Mouse (Mus musculus): Measurements from ENCODE around the gene Plcb3.
"Not testable (repeated sequence)": the region's sequence is repeated elsewhere in the genome, so short reads cannot be mapped to it uniquely, and the experiment has no call there.

The Plcb3 gene

DNA sequence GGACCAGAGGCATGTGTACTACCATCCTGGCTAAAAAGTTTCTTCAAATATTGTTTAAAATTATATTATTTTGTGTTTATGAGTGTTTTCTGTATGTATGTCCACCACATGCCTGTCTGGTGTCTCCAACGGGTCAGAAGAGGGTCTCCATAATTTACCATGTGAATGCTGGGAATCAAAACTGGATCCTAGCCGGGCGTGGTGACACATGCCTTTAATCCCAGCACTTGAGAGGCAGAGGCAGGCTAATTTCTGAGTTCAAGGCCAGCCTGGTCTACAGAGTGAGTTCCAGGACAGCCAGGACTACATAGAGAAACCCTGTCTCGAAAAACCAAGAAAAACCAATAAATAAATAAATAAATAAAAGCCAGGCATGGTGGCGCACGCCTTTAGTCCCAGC is 14.9 kb upstream of the Plcb3 start:
- DNase-seq (ENCODE audit: extremely low spot score, low read depth, low spot score) = not testable (repeated sequence)

DNA sequence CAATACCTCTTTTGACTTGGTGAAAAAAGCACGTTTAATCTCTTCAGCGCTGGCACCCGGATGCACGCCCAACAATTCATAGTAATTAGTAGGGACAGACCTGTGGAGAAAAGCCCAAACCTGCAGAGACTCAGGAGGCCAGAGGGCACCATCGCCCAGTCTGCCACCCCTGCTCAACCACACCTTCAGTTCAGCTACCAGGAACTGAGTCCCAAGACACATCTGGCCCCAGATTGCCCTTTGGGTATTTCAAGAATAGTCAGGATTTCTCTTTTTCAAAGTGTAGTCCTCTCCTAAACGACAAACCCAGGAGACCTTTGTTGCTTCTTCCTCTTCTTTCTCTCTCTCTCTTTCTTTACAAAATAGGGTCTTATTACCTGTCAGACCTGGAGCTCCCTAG is 14.4 kb upstream of the Plcb3 start:
- DNase-seq (ENCODE audit: extremely low spot score, low read depth, low spot score) = no peak

DNA sequence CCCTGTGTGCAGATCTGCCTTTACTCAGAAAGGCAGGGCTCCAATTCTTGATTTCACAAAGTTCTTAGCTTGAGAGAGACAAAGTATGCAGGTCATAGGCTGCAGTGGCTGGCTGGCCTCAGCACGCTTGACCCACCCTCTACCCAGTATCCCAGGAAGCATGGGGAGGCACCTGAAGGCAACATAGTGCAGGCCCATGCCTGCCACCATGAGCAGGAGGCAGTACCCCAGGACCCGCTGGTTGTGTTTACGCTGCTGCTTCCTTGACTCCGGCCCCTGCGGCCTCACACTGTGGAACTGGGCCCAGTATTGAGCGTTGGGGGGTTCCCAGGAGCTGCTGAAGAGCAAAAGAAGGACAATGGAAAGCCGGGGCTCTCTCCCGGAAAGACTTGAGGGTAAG is 13.0 kb upstream of the Plcb3 start:
- DNase-seq (ENCODE audit: extremely low spot score, low read depth, low spot score) = no peak

DNA sequence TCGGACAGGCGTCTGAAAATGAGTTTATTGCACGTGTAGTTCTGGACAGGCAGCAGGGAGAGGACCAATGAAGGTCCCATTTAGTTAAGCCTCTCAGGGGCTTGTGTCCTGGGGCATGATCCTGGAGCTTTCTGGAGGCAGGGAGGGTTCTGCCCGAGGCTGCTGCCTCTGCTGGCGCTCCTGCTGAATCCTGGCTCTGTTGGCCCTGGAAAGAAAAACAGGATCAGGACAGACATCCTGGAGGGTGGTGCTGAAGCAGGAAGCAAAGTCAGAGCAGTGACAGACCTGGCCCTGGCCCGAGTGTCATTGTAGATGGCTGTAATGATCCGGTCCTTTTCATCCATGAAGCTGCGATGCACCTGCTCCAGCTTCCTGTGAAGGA is 11.6 kb upstream of the Plcb3 start:
- DNase-seq (ENCODE audit: extremely low spot score, low read depth, low spot score) = no peak

DNA sequence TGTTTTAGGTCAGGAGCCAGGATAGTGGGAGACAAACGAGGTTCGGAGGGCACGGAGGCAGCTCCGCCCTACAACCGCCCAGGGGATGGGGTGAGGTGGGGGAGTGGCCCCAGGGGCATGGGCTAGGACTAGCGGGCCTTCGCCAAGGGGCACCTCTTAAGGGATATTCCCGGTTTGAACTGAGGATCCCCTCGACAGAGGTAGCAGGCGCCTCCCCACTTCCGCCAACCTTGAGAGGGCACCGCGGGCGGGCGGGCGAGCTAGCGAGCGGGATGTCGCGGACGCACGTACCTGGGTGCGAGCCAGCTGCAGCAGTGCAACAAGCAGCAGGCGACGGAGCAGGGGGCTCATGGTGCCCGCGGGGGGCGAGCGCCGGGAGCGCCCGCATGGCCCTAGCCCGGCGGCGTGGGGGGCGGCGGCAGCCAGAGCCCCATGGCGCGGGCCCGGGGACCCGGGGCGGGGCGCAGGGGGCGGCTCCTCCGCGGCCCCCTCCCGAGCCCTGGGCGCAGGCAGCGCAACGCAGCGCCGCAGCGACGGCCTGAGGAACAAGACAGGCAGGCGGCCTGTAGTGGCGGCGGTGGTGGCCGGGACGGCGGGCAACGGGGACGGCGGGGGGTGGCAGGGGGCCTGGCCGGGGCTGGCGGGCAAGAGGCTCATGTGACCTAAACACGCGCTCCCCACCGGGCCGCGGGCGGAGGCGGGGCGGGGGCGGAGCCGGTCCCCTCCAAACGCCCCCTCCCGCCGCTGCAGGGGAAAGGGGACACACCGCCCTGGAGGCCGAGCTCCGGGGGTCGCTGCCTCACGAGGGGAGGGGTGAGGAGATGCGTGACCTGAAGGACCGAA is 11.0 kb upstream of the Plcb3 start, which contains the start of gene Vegfb:
Gene Vegfb, minus strand, starts transcription at position 591 of the 843 bp plus-strand sequence.
- no peak for DNase-seq (ENCODE audit: extremely low spot score, low read depth, low spot score)

DNA sequence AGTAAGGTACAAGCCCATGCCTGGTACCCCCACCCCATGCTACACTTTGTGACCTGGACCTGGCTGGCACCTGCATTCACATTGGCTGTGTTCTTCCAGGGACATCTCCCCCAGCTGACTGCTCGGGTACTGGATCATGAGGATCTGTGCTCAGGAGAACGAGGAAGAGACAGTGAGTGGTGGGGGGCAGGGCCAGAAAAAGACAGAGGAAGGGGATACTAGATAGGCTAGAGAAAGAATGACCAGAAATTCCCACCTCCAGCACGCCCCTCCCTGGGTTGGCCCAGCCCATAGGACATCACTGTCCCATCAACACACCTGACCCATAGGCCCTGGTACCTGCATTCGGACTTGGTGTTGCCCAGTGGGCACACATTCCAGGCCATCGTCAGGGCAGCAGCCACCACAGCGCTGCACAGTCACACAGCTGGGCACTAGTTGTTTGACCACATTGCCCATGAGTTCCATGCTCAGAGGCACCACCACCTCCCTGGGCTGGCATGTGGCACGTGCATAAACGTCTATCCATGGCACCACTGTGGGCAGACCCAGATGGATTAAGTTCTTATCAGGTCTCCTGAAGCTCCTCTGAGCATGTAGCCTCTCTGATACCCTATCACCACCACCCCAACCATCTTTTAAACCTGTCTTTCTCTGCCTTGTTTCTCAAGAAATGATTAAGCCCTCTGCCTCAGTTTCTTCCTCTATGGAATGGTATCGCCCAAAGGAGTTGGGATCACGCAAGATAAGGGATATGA is 9.9 kb upstream of the Plcb3 start:
- DNase-seq (ENCODE audit: extremely low spot score, low read depth, low spot score) = no peak

DNA sequence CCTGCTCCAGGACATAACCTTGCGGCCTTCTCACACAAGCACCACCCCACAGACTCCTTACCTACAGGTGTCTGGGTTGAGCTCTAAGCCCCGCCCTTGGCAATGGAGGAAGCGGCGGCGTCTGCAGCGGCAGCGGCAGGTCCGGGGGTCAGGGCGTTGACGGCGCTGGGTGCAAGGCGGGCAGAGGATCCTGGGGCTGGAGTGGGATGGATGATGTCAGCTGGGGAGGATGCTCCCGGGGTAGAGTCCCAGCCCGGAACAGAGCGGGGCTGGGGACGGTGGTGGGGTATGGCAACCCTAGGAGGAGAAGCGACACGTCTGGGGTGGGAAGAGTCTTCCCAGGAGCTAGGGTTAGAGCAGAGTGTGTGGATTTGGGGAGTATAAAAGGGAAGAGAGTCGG is 9.0 kb upstream of the Plcb3 start:
- DNase-seq (ENCODE audit: extremely low spot score, low read depth, low spot score) = no peak

DNA sequence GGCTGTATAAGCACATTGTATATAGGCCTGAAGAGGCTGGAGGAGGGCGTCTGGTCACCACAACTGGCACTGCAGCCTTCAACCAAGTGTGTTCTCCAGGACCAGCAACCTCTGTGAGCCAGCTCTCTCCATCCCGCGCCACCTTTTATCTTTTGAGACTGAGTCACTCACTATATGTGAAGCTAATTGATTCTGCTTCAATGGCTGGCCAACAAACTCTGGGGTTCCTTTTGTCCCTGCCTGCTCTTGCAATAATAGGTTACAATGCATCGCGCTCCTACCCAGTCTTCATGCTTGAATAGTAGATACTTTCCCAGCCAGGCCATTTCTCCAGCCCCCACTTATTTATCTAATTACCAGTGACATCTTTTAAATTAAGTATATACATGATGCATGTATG is 7.4 kb upstream of the Plcb3 start:
- DNase-seq (ENCODE audit: extremely low spot score, low read depth, low spot score) = no peak

DNA sequence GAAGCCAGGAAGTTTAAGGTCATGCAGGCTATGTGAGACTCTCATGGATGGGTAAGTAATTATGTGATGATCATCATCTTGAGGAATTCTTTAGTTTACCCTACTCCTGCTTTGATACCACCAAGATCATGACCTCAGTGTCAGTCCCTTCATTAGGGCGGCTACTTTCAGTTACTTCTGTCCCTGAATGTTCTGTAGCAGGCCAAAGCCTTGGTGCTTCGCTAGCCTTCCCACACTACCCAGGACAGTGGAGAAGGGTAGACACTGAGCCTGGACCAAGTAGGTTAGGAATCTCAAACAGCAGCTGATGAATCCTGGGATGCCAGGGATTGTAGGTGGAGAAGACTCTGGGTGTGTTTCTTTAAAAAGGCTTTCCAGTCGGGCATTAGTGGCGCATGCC is 5.2 kb upstream of the Plcb3 start:
- DNase-seq (ENCODE audit: extremely low spot score, low read depth, low spot score) = no peak

DNA sequence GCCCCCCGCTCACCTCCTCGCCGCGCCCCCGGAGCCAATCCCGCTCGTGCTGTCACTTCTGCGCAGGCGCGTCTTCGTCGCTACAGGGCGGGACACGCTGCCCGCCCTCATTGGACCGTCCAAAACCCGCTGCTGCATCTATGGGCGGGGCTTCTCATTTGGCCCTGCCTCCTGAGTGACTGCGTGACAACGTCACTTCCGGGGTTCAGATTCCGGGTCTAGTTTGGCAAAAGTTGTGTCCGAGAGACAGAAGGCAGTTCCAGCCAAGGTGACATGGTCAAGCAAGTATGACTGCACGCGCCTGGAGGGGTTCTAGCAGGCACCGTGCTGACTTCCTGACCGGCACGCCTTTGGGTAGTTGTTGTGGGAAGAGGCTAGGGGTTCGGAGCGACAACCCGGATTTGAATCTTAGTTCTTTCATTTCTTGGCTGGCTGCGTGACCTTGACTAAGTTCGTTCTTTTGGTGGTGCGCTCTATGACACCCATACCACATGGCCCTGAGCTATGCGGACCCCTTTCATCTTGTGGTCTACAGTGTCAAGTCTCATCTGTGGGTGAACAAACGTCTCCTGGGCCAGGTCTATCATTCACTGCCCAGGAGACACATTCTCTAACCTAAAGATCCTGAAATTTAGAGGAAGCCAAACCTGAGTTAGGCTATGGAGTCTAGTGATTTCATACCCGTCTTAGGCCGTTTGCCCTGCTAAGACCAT is 4.3 kb upstream of the Plcb3 start, which contains the start of gene Fkbp2:
Gene Fkbp2, minus strand, starts transcription at position 121 of the 713 bp plus-strand sequence.
- DNase-seq (ENCODE audit: extremely low spot score, low read depth, low spot score) = peak; percentile 96

DNA sequence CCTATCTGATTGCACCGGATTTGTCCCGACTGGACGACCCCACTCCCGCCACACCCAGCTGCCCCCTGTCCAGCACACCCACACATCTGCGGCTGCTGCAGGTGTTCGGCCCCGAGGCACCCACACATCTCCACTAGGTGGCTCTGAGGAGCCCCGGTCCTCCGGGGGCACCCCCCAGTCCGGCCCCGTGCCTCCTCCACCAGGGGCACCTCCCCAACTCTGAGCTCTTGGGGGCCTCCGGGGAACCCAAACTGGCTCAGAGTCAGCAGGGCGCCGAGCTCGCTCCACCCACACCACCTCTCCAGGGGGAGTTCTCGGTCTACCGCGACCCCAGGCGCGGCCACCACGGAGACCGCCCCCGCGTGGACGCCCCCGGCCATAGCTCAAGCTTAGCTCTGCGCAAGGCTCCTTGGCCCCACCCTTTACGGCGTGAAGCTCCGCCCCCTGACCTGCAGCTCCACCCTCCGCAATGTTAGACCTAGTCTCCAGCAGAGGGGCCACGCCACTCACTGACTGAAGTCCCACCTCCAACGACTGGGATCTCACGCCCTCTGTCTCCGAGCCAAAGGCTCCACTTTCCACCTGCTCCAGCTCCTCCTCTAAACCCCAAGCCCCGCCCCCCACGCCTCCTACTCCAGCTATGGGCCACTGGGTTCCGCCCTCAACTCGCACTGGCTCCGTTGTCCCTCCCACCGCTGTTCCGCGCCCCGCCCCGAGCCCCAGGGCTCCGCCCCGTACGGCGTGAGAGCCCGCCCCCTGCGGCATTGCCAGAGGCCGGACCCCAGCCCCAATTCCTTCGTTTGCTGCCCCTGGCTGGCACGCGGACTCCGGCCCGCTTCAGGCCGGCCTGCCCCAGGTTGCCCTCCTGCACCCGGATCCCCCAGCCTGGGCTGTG is 3.5 kb upstream of the Plcb3 start:
- peak; percentile 90 for DNase-seq (ENCODE audit: extremely low spot score, low read depth, low spot score)

DNA sequence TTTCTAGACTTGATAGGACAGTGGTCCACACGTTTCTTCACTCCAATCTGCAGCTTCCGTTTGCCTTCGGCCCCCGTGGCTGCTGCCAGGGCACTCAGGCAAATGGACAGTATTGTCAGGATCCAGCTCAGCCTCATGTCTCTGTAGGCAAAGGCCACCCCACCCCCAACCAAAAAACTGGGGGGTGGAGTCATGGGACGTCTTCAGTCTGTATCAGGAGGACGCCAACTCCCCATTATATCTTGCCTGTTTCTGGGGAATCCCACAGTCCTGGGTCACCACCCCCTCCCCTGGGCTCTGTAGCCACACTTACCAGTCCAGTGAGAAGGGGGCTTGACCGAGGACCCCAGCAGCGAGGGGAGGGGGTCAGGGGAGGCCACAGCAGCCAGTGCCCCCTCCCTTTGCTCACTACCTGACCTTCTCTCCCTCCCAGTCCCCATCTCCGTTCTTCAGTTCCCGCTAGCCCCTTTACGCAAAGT is 2.8 kb upstream of the Plcb3 start:
- DNase-seq (ENCODE audit: extremely low spot score, low read depth, low spot score) = no peak

DNA sequence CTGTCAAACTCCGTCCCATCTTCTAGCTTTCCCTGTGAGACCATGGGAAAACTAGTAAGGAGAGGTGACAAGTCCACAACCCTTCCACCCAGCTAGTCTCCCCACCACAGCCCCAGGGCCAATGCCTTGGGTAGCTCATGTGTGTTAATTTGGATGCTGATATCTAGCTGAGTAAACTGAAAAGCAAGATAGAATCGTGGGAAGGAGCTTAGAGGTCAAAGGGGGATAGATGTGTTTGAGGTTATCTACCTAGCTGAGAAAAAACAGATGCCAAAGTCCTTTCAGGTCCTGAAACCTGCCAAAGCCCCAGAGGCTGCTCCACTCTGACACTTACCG is 2.3 kb upstream of the Plcb3 start:
- DNase-seq (ENCODE audit: extremely low spot score, low read depth, low spot score) = no peak

DNA sequence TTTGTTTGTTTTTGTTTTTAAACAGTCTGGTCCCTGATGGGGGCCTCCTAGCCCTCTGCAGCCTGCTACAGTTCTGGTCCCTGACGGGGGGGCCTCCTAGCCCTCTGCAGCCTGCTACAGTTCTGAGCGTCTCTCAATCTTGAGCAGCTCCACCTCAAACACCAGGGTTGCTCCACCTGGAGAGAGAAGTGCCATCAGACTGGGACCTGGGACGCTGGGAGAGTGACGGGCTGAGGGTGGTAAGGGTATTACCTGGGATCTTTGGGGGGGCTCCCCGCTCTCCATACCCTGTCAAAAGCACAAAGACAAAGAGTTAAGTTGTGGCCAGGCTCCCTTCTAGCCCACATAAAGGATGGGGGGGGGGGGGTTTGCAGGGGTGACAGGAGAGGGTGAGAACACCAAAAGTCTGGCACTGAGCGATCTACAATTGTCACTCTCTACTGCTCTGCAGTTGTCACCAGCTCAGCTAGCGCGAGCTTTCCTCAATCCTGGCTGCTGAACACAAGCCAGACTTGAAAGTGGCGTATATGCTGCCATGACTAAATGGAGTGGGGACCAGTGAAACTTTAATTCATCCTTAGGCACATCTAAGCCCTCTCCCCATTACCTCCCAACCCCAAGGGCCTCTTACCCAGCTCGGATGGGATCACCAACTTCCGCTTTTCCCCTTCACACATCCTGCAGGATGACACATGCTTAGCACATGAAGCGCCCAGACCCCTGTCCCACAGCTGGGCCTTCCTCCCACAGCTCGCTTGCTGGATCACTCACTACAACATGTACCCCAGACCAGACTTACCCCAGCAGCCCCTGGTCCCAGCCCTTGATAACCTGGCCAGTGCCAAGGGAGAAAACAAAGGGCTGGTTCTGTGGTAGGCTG is 1.7 kb upstream of the Plcb3 start:
- no peak for DNase-seq (ENCODE audit: extremely low spot score, low read depth, low spot score)

DNA sequence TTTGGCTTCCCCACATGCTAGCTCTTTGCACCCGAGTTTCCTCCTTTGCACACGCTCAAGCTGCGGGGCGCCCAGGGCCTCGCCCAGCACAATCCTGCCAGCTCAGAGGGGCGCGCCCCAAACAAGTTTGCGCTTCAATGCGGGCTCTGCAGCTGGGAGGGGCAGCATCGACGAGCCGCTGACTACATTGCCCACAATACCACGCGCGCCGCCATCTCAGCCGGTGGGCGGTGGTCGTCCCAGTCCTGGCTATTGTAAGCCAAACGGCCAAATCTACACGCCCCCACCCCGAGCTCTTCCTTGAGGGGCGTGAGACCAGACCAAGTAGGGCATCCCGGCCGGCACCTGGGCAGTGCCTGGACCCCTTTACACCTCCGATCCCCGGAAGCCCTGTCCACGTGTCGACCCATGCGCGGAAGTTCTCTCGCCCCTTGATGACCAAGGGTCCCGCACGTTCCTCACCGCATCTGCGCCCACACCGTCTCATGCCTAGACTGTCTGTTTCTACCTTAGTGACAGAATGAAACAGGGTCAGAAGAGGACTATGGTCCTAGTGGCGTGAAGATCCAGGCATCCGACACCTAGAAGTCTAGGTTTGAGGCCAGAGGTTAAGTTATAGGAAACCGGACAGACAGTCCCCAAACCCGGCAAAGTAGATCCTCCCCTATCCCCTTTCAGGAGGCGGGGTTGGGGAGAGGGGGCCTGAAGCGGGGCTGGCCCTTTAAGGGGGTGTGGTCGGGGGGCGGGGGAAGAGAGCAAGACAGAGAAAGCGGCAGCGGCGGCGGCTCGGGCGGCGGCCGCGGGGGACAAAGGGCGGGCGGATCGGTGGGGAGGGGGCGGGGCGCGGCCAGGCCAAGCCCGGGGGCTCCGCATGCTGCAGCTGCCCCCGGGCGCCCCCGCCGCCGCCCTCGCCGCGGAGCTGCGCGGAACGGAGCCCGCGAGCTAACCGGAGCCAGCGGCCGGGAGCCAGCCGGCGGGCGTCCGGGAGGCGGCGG is 1.8 kb downstream of the Plcb3 start, which contains the start of gene Ppp1r14b:
Gene Ppp1r14b, plus strand, starts transcription at position 758 of the 995 bp plus-strand sequence.
- no peak for DNase-seq (ENCODE audit: extremely low spot score, low read depth, low spot score)

DNA sequence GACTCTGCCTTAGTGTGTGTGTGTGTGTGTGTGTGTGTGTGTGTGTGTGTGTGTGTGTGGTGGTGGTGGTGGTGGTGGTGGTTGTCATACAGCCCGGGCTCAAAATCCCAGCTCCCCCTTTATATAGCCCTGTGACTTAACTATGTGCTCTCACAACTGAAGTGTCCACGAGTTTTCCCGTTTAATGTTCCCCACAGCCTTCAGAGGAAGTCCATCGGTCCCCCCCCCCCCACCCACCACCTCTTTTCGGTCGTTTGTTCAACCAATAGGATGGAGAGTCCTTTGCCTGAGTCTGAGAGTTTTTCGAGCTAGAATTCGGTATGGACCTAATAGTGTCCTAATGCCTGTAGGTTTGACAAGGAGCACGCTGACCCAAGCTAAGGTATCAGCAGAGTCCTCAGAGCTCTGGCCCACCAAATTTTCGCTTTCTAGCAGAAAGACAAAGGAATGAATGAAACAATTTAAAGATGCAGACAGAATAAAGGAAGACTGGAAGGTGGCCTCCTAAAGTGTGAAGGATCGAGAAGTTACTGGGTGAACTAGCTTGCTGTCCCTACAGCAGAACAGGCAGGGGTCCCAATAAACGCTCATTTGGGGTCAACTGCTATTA is 2.6 kb downstream of the Plcb3 start:
- no peak for DNase-seq (ENCODE audit: extremely low spot score, low read depth, low spot score)

DNA sequence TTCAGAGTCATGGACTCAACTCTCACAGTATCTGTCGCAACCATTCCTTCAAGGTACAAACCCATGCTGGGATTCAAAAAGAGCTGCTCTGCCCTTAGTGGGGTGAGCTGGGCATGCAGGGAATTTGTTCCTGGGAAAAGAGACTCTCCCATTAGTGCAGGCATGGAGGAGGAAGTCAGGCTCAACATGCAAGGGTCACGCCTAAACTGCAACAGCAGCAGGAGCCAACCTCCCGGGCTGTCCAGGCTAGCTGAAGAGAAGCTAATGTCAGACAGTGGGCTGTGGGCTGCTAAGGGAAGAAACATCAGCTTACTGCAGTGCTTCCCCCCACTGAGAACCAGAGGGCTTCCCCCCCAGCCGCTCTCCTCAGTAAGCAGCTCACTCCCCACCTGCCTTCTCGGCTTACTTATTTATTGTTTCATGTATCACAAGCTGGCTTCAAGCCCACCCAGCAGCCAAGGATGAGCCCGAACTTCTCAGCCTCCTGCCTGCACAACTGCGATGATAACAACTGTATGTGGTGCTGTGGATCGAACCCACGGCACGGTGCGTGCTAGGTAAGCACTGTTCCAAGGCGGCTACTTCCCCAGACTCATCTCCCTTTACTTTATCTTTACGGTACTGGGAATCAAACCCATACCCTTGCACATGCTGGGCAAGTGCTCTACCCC is 3.9 kb downstream of the Plcb3 start:
- DNase-seq (ENCODE audit: extremely low spot score, low read depth, low spot score) = no peak
